Mouse (Mus musculus) right cerebral cortex, postnatal 4 days (tissue): ENCODE results near the gene Hpca.

Source experiments
- DNase-seq: peaks from one replicate; pipeline ENCODE4 v3.0.0-alpha.2; 2022

Hpca gene

DNA sequence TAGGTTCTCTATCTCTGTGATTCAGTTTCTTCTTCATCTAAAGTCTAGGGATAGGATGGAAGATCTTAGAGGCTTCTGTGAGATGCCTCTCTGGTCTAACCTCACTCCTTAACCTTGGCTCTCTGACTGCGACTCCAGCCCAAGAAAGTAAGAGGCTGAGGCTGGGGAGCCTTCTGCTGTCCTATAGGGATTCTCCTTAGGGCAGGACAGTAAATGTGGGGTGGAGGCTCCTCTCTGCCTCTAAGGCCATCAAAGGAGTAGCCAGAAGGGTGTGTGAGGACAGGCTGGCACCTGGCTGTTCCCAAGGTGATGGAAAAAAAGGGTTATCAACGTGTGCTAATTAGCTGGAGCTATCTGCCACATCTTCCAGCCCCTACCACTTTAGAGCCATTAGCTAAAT lies 13.8 kb upstream of the Hpca start:
- DNase-seq = no peak

DNA sequence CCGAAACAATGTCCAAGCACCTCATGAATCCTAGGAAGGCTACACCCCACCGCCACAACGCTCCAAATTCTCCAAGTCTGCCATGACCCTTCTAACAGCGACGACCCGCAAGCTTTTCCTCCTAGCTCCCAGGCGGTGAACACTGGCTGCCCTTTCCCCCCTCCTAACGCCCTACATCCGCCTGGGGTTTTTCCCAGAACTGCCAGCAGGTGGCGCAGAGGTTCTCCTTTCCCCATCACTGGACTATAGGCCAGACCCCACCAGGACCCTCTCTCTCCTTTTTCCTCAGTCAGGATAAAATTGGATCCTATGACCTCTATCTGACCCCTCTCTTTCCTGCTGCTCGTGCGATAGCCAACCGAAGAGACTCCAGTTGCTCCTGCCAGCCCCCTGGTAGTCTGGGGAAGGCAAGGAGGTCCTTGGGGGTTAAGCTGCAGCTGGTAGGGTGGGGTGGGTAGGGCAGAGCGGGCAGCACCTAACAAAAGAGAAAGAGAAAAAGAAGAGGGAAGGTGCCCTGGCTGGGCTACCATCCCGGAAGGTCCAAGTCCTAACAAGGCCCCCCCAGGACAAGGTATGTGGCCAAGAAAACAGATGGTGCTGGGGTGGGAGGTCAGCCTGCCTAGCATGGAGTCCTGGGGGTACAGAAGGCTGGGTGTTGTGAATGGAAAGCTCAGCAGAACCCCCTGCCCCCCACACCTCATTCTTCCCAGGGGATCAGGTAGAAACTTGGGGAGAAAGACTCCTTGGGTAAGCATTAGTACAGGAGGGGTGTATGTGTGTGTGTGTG lies 13.2 kb upstream of the Hpca start:
- peak; percentile 84 for DNase-seq

DNA sequence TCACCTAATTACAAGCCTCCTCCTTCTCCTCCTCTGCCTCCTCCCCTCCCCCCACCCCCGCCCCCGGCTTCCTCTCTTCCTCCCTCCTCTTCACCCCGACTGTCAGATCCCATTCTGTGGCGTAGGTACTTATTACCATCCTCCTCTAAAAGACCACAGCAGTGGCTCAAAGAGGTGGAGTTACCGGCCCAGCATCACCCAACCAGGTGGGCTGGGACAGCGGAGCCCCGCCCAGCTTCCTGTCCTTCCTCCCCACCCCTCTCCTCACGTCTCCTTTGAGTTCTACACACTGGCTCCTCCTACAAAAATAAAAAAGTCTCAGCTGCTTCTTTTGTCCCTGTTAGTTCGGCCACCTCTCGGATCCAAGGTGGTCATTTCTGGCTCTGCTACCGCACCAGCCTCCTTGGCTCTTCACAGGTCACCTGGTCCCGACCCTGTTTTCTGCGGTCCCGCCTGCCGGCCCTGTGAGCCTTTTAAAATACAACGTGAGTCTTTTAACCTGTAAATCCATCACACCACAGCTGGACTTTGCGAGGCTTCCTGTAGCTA lies 9.0 kb upstream of the Hpca start:
- no peak for DNase-seq

DNA sequence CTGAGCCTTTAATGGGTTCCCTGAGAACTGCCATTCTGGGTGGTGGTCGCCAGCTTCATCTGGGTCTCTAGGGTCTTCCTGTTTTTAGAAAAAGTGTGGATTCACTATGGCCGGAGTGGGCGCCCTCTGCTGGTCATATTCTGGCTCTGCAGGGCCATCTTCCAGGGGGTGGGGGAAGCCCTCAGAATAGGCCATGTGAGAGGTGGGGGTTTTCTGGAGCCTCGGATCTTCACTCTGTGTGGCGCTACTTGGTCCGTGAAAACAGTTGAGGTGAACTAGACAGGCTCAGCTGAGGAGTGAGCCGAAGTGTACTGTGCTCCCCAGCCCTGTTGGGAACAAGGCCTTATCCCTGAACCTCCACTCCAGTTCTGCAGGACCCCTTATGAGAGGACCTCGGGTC lies 8.3 kb upstream of the Hpca start:
- peak; percentile 53 for DNase-seq

DNA sequence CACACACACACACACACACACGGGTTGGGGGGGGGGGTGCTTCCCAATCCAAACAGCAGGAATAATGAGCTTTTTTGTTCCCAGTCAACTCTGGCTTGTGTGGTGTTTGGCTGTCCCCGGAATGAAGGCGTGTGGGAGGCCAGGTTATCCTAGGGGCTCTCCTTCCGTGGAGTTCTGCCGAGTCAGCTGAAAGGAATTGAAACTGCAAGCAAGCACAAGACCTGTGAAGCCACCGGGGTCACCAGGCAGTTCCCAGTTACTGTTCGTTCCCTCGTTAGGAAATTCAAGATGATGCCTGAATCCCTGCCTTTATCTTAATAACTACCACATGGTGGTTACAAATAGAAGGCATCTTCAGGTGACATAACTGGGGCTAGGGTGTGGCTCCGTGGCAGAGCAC lies 7.6 kb upstream of the Hpca start:
- DNase-seq = no peak

DNA sequence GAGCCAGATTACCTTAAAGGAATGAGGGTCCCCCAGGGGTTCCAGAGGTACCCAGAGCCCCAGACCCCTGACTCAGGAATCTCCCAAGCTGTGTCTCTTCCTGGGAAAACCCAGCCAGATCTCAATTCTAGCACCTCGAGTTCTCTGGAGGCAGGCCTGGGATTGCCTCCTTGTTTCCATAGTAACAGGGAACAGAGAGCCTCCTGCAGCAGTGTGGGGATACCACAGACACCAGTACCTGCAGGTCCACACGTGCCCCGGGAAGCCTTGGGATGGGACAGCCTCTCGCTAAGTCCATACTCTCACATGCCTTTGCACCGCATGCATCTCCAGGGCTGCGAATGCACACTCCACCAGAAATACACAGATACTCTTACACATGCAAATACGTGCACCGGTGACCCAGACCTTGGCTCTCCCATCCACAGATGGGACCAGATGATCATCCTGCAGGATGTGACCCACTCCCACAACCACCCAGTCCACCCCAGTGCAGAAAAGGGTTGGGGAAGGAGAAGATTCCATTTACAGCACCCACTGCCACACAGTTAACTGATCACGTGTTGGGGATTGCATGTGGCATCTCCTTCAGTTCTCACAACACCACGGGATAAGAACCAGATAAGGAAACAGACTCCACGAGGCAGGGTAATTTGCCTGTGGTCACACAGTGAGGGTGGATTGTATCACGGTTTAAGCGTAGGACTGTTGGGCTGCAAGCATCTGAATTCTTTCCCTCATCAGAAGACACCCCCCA lies 6.9 kb upstream of the Hpca start:
- DNase-seq = no peak

DNA sequence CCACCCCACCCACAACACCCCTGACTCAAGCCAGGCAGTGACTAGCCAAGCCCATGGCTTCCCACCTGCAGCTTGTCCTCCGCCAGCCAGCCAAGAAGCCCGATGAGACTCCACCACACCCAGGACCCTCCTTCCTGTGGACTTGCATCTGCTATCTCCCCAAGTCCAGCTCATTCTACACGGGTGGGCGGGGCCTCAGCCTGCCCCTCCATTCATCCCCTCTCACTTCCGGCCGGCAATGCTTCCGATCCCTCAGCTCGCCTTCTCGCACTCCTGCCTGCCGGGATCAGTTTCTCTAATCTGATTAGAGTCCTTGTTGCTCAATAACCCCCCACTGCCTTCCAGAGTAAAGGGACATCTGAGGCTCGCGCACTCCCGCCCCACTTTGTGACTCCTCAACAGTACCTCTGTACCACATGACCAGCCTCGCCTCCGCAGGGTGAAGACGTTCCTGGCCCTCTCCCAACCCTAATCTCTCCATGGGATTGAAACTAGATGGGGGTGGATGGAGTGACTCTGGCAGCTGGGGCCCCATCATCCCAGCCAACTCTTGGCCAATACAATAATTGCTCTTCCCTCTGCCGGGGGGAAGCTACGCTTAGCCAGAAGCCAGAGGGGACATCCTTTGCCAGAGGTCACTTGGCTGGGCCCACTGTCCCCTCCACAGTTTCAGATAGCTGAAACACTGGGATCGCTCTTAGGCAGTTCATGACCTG lies 4.1 kb upstream of the Hpca start:
- DNase-seq = no peak

DNA sequence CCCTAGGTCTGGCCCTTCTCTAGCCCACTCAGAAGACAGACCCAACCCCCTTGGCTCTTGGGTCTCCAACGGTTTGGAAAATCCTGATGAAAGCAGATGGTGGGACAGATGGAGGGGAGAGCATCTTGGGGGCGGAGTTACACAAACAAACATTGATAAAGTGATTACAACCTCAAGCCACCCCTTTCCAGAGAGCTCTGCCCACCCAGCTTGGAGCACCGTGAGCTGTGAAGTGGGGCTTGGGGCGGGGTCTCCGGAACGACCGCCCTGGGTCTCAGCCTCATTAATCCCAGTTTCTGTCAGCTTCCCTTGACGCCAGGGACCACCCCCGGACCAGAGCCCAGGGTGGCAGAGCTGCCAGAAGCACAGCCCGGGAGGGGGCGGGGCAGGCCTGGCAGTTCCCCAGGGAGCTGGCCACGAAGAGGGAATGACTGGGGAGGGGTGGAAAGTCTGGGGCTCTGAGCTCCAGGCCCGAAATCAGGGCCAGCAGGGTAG lies 2.9 kb upstream of the Hpca start:
- DNase-seq = peak; percentile 74

DNA sequence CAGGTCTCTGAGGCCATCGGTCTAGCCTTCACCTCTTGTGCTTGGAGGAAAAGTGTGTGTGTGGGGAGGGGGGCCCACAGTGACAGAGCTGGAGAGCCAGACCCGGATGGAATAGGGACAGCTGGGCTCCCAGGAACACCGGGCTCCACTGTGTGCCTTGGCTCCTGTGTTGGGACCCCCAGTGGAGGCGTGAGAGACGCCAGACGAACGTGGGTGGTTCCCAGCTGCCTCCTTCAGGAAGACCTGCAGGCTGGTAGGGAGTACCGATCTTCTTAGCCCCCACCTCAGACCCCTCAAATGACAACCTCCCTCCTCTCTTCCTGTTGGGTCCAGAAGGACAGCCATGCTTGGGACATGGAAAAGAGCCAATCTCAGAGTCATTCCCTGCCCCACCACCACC lies 883 bp upstream of the Hpca start:
- DNase-seq = no peak

DNA sequence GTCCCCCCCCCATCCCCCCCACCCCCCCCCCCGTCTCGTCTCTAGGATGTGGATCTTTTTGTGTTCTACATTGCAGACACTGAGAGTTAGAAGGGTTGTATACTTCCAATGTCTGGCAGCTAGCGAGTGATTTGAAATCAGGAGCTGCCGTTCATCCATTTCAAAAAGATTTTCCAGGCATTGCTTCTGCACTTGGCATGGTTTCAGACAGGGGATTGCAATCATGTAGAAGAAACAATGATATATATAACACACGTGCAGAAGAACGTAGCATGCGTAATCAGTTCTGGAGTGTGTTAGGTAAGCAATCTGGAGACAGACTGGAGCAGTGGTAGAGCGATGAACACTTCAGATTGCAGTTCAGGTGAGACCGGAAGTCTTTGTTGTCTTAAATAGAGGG lies 271 bp upstream of the Hpca start:
- no peak for DNase-seq

DNA sequence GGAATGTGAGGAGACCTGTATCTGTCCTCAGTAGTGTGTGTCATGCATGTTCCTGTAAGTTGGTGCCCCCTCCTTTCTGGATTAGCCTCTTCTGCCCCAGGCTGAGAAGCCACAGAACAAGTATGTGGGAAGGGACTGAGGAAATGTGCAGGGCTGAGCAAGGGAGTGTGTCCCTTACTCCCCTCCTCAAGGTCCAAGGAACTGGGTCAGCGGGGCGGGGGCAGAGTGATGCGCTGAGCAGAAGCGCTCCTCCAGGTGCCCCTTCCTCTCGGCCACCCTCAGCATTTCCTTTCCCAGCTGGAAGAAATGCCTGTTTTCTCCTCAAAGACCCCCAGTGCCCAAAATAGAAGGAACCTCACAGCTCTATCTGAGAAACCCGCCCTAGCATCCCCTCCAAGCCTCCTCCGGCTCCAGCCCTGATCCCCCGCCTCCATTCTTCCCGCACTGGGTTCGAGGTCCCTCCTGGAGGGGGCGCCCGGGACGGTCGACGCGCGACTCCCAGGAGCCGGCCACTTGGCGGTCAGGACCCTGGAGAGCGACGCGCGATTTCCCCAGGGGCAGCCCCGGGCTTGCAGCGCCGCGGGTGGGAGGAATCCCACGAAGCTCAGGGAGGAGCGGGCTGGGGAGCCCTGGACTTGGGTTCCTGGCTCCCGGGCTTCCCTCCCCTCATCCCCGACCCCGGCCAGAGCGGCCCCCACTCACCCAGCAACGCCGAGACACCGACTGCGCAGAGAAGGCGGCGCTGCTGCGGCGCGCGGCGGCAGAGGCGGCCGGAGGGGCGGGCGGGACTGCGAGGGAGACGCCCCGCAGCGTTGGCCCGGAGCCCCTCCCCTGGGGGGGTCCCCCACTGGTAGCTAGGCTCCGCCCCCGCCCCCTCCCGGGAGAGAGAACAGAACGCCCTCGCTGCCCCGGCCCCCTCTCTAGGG lies 1.1 kb downstream of the Hpca start:
- peak; percentile 78 for DNase-seq

DNA sequence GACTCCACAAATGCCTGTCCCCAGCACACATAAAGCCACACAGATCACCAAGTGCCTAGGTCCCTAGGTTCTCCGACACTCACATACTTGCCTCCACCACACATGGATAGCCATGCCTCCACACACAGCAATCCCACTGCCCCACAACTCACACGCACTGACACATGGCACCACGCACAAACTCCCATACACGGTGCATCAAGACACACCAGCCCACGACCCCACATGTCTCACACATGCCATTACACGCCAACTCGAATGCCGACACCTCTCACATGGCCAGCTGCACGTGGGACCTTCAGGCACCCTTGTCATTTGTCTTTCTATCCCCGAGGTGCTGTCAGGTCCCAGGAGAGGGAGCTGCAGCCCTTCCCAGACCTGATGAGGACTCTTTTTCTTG lies 2.1 kb downstream of the Hpca start:
- DNase-seq = no peak

DNA sequence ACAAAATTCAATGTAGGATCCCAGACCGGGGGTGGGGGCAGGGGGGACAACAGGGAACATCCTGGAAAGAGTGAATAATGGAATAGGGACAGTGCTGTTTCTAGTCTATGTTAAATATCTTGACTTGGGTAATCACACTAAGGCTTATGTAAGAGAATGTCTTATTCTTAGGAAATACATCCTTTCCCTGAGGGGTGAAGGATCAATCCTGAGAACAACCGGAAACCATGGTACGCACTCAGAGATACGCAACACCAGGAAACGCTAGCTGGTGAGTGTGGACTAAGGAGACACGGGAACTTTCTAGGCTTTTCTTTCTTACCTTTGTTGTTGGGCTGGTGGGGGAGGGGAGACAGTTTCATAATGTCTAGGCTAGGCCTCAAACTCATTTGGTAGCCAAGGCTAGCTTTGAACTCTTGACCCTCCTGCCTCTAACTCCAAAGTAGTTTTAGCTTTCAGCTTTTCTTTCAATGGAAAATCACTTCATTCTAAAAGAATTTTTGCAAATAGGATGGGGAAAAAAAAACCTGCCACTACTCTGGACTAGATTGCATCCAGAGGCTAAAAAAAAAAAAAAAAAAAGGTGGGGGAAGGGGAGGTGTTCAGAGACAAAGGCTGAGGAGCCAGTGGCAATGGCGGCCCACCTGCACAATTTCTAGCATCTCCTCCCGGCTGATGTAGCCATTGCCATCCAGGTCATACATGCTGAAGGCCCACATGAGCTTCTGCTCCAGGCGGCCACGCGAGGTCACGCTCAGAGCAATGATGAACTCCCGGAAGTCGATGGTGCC lies 3.9 kb downstream of the Hpca start:
- DNase-seq = no peak

DNA sequence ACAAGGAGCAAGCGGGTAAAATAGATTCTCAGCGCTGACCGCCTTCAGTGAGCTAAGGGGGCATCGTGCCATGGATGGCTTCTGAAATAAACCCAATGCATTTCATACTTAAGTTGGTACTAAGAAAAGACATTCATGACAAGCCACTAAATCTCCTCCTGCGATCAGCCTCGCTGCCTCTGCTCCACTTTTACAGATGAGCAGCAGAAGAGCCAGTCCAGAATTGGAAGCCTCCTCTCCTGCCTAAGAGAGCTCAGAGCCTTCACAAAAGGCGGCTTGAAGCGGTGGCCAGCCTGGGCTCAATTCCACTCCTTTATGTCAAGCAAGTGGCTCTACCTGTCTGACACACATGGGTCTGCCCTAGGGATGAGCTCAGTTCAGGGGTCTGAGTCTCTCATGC lies 5.1 kb downstream of the Hpca start:
- no peak for DNase-seq

DNA sequence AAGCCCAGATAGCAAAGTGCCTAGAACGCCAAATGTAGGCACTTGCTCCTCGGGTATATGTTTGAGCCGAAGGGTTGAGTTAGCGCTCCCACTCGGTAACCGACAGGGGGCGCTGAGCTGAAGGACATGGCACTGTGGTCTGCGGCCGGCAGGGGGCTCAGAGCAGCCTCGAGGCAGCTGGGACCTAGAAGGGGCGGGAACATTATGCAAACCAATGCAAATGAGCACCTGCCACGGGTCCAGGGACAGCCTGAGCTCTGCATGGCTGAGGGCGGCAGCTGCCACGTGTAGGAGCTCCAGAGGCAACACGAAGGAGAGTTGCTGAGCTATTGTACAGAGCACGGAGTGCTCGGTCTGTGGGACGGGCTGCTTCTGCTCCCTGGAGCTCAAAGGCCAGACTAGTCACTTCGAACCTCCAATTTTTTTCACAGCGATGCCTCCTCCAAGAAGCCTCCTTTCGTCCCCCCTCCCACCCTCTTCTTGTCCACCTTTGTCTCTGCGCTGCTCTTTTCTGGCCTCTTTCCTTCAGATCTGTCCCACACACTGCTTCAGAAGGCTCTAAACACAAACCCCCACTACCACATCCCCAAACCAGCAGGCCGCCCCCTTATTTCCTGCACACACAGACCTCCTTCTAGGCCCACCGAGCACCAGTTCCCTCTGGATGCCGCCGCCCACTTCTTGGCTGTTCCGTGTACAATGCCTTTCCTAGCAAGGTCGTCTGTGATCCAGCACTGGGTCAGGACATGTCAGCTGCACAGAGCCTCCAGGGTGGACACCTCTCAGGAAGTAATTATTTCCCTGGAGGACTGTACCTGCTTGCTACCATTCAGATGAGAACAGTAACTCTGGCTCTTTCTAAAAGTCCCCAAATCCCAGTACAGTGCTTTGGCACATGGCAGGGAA lies 8.5 kb downstream of the Hpca start:
- DNase-seq = peak; percentile 92

DNA sequence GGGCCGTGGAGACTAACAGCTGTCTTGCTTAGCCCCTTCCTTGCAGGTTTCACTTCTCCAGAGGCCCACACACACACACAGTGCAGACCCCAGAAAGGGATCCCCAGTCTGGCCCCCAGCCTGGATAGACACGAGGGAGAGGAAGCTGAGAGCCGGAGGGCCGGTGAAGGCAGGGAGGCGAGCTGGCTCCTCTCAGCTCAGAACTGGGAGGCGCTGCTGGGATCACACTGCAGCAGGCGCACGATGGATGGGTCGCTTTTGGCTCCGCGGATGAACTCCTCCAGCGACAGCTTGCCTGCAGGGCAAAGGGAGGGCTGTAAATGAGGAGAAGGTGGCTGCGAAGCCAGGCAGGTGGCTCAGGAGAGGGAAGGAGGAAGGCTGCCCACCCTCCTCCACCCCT lies 9.6 kb downstream of the Hpca start:
- no peak for DNase-seq

DNA sequence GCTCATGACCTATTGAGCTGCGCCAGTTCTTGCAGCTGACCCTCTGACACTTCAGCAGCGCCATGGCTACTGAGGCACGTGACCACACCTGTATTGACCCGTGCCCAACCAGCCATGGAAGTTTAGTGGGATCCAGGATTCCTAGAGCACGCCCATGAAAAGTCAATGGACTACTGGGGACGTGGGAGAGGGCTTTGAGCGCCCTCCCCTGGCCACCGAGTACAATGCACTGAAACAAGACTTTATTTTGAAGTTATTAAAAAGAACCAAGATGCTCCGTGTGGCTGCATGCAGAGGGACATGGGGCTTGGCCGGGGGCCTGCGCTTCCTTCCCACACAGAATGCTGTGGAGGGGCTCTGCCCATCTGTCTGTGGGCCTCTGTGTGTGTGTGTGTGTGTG lies 10.5 kb downstream of the Hpca start:
- no peak for DNase-seq

DNA sequence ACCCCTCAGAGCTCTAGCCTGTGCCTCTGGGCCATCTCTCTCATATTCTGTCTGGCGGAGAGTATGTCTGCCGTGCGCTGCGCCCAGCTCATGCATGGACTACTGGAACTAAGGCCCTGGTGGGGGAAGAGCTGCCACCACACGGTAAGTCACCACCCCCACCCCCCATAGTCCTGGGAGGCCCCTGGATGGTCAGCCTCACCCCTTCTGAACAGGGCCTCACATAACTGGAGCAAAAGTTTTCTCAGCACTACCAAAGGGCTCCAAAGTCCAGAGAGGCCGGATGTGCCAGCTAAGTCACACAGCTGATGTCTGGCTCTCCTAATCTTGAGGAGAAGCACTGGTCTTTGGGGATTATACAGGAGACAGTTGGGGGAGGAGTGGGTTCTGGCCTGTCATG lies 11.0 kb downstream of the Hpca start:
- no peak for DNase-seq

DNA sequence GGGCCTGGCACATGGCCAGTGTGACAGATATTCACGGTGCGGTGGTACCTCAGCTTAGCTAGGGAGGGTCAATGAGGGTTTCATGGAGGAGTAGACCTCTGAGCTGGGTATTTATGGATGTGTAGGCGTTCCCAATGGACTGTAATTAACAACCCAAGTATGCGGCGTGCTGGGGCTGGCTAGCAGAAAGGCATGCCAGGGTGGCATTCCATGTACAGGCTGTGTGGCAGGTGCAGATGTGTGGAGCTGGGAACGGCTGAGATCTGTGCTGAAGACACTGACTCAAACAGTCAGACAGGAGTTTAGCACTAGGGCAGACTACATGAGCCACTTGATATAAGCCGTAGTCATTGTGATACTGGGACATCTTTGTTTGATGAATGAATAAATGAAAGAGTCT lies 13.2 kb downstream of the Hpca start:
- DNase-seq = no peak

DNA sequence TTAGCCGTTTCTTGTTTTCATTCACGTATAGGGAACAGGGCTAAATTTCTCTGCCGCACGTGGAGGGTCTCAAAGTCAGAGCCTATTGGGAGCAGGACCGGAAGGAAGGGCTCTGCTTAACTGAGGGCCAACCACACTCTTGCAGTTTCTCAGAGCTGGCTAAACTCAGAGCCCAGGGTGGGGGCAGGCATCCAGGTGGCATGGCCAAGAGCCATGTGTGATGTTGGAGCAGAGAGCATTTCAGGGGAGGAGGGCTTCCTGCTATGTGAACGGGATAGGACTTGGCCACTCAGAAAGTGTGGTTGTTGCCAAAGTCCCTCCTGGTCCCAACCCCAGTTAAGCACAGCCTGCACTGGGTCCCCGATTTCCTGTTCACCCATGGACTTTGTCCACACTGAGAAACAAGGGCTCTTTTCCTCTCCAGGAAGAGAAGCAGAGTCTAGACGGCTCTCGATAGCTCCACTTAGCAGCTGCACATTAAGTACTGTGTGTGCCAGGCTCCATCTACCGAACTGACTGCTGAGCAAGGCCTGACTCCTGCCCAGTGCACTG lies 14.4 kb downstream of the Hpca start:
- no peak for DNase-seq
